Mouse (Mus musculus): Measurements from ENCODE around the gene Tbx18.

The Tbx18 gene

GRCm38 (mm10) chr9:87730961-87731535, at the start of gene Tbx18:
Tbx18 (minus strand) TSS chr9:87731260.
- in situ Hi-C loops (cut with MboI): no loop called here

- in situ Hi-C loops (cut with MboI): no loop called here
Observed at GRCm38 (mm10) chr9:87773951-87774350, 42.9 kb upstream of the Tbx18 start.

- in situ Hi-C loops (cut with MboI): no loop called here
Observed at GRCm38 (mm10) chr9:87755621-87756020, 24.6 kb upstream of the Tbx18 start.

GRCm38 (mm10) chr9:87741599-87741998, 10.5 kb upstream of the Tbx18 start:
- in situ Hi-C loops (cut with MboI): no loop called here

- in situ Hi-C loops (cut with MboI): no loop called here
Observed at GRCm38 (mm10) chr9:87740667-87741066, 9.6 kb upstream of the Tbx18 start.

GRCm38 (mm10) chr9:87740241-87740645, 9.2 kb upstream of the Tbx18 start:
- in situ Hi-C loops (cut with MboI): no loop called here

- in situ Hi-C loops (cut with MboI): no loop called here
Observed at GRCm38 (mm10) chr9:87739543-87740161, 8.6 kb upstream of the Tbx18 start.

- in situ Hi-C loops (cut with MboI): no loop called here
Observed at GRCm38 (mm10) chr9:87738766-87739542, 7.9 kb upstream of the Tbx18 start.

- in situ Hi-C loops (cut with MboI): no loop called here
Observed at GRCm38 (mm10) chr9:87738123-87738522, 7.1 kb upstream of the Tbx18 start.

- in situ Hi-C loops (cut with MboI): no loop called here
Observed at GRCm38 (mm10) chr9:87737271-87737670, 6.2 kb upstream of the Tbx18 start.

- in situ Hi-C loops (cut with MboI): no loop called here
Observed at GRCm38 (mm10) chr9:87735046-87735445, 4.0 kb upstream of the Tbx18 start.

- in situ Hi-C loops (cut with MboI): no loop called here
Observed at GRCm38 (mm10) chr9:87734631-87735030, 3.6 kb upstream of the Tbx18 start.

- in situ Hi-C loops (cut with MboI): no loop called here
Observed at GRCm38 (mm10) chr9:87733732-87734131, 2.7 kb upstream of the Tbx18 start.

GRCm38 (mm10) chr9:87733236-87733630, 2.2 kb upstream of the Tbx18 start:
- in situ Hi-C loops (cut with MboI): no loop called here

- in situ Hi-C loops (cut with MboI): no loop called here
Observed at GRCm38 (mm10) chr9:87732416-87733235, 1.6 kb upstream of the Tbx18 start.

- in situ Hi-C loops (cut with MboI): no loop called here
Observed at GRCm38 (mm10) chr9:87730271-87730960, 644 bp downstream of the Tbx18 start.

- in situ Hi-C loops (cut with MboI): no loop called here
Observed at GRCm38 (mm10) chr9:87729316-87730270, 1.5 kb downstream of the Tbx18 start.

- in situ Hi-C loops (cut with MboI): no loop called here
Observed at GRCm38 (mm10) chr9:87728107-87728506, 3.0 kb downstream of the Tbx18 start.

GRCm38 (mm10) chr9:87727155-87727953, 3.7 kb downstream of the Tbx18 start:
- in situ Hi-C loops (cut with MboI): no loop called here

GRCm38 (mm10) chr9:87721793-87722192, 9.3 kb downstream of the Tbx18 start:
- in situ Hi-C loops (cut with MboI): no loop called here

Measured in mature B cell (primary cell).